Mouse (Mus musculus): ENCODE results near the gene Unc5cl.

The Unc5cl gene

GRCm38 (mm10) chr17:48454688-48455087, at the start of gene Unc5cl:
TSS of gene Unc5cl (plus strand) at chr17:48454901.
- no peak for DNase-seq

- peak; percentile 48 to 58 for DNase-seq
These were observed 47.5 kb upstream of the Unc5cl start for GRCm38 (mm10) chr17:48407154-48407553.

- DNase-seq: no peak
These were observed 46.7 kb upstream of the Unc5cl start for GRCm38 (mm10) chr17:48407910-48408525.

GRCm38 (mm10) chr17:48408526-48409291, 46.0 kb upstream of the Unc5cl start:
- DNase-seq: peak; percentile 82 to 85

- peak; percentile 100 for DNase-seq
These were observed 45.1 kb upstream of the Unc5cl start, which contains the start of the genes Nfya and Oard1 for GRCm38 (mm10) chr17:48409380-48410298. TSS of gene Nfya (minus strand) at chr17:48409906. TSS of gene Oard1 (plus strand) at chr17:48410014.

- DNase-seq: no peak
These were observed 44.4 kb upstream of the Unc5cl start for GRCm38 (mm10) chr17:48410299-48410785.

- no peak for DNase-seq
These were observed 43.5 kb upstream of the Unc5cl start for GRCm38 (mm10) chr17:48411241-48411640.

GRCm38 (mm10) chr17:48416011-48416410, 38.7 kb upstream of the Unc5cl start:
- DNase-seq: peak; percentile 71 to 83

- DNase-seq: peak; percentile 70 to 80
These were observed 38.1 kb upstream of the Unc5cl start for GRCm38 (mm10) chr17:48416425-48417195.

- DNase-seq: no peak
These were observed 37.2 kb upstream of the Unc5cl start for GRCm38 (mm10) chr17:48417521-48417920.

GRCm38 (mm10) chr17:48418174-48418573, 36.5 kb upstream of the Unc5cl start:
- DNase-seq: no peak

- DNase-seq: no peak
These were observed 35.9 kb upstream of the Unc5cl start for GRCm38 (mm10) chr17:48418781-48419180.

- no peak for DNase-seq
These were observed 35.1 kb upstream of the Unc5cl start for GRCm38 (mm10) chr17:48419571-48419970.

- no peak for DNase-seq
These were observed 30.5 kb upstream of the Unc5cl start for GRCm38 (mm10) chr17:48424237-48424636.

- no peak for DNase-seq
These were observed 28.7 kb upstream of the Unc5cl start for GRCm38 (mm10) chr17:48425823-48426612.

GRCm38 (mm10) chr17:48426991-48427750, 27.5 kb upstream of the Unc5cl start:
- DNase-seq: no peak

- no peak for DNase-seq
These were observed 26.7 kb upstream of the Unc5cl start for GRCm38 (mm10) chr17:48427852-48428530.

- DNase-seq: no peak
These were observed 24.3 kb upstream of the Unc5cl start for GRCm38 (mm10) chr17:48430394-48430793.

- no peak for DNase-seq
These were observed 23.6 kb upstream of the Unc5cl start for GRCm38 (mm10) chr17:48431054-48431453.
